Mouse (Mus musculus) spleen, adult 18-20 months (tissue): ENCODE measurements at regions not wholly inside any gene's neighbourhood (a gene's known extent, or its start where the extent isn't known, plus 50 kb on each side); places are given as distances from the start of the nearest gene placed in this dataset.
"Not testable (repeated sequence)": the region's sequence is repeated elsewhere in the genome, so short reads cannot be mapped to it uniquely, and the experiment has no call there.

Source experiments
- DNase-seq, 2 experiments: peaks; one replicate each; pipeline ENCODE4 v3.0.0; 2022; ENCODE audit warnings: mixed read lengths in 2 of 2

GRCm38 (mm10) chr17:13432256-13432655, 77.9 kb downstream of the Tcp10c start:
- DNase-seq, result not testable (repeated sequence)

- not testable (repeated sequence) for DNase-seq
Measured at GRCm38 (mm10) chr17:13434146-13434545, 79.8 kb downstream of the Tcp10c start.

GRCm38 (mm10) chr17:13438790-13439189, 84.4 kb downstream of the Tcp10c start:
- not testable (repeated sequence) for DNase-seq

GRCm38 (mm10) chr17:13440708-13441530, 86.5 kb downstream of the Tcp10c start:
- DNase-seq, result not testable (repeated sequence)

- not testable (repeated sequence) for DNase-seq
Measured at GRCm38 (mm10) chr17:13442229-13442628, 87.9 kb downstream of the Tcp10c start.

GRCm38 (mm10) chr17:13456869-13457600, 102.7 kb downstream of the Tcp10c start:
- not testable (repeated sequence) for DNase-seq

- not testable (repeated sequence) for DNase-seq
Measured at GRCm38 (mm10) chr17:13457942-13458341, 103.6 kb downstream of the Tcp10c start.

- DNase-seq, result not testable (repeated sequence)
Measured at GRCm38 (mm10) chr17:13458814-13459213, 104.4 kb downstream of the Tcp10c start.

- DNase-seq, result not testable (repeated sequence)
Measured at GRCm38 (mm10) chr17:13462663-13463062, 108.3 kb downstream of the Tcp10c start.

- not testable (repeated sequence) for DNase-seq
Measured at GRCm38 (mm10) chr17:13465822-13466221, 111.5 kb downstream of the Tcp10c start.

- not testable (repeated sequence) for DNase-seq
Measured at GRCm38 (mm10) chr17:13469867-13470380, 115.6 kb downstream of the Tcp10c start.

- DNase-seq, result peak in 1 of 2 experiments; percentile 52
Measured at GRCm38 (mm10) chr17:13472460-13473062, 118.2 kb downstream of the Tcp10c start.

GRCm38 (mm10) chr17:13474310-13475094, 120.1 kb downstream of the Tcp10c start:
- no peak for DNase-seq

GRCm38 (mm10) chr17:13478866-13479571, 124.6 kb downstream of the Tcp10c start:
- no peak for DNase-seq

GRCm38 (mm10) chr17:13479572-13480063, 125.2 kb downstream of the Tcp10c start:
- DNase-seq, result no peak

GRCm38 (mm10) chr17:13481445-13482085, 127.2 kb downstream of the Tcp10c start:
- no peak for DNase-seq

GRCm38 (mm10) chr17:13482136-13482535, 127.8 kb downstream of the Tcp10c start:
- DNase-seq, result no peak

- DNase-seq, result no peak
Measured at GRCm38 (mm10) chr17:13487291-13488215, 133.2 kb downstream of the Tcp10c start.

GRCm38 (mm10) chr17:13488608-13489324, 134.4 kb downstream of the Tcp10c start:
- DNase-seq, result no peak
